Mouse (Mus musculus) T-helper 2 cell (primary cell): ENCODE data around the gene Nf2.

Experiments
- in situ Hi-C: fragments of 300-600 bp; cut with MboI, MseI; formaldehyde crosslinking; loops from one replicate; pipeline ENCODE4 v1.15.1; 2025; ENCODE audit warnings: high pct_unique_total_duplicates

The Nf2 gene

DNA sequence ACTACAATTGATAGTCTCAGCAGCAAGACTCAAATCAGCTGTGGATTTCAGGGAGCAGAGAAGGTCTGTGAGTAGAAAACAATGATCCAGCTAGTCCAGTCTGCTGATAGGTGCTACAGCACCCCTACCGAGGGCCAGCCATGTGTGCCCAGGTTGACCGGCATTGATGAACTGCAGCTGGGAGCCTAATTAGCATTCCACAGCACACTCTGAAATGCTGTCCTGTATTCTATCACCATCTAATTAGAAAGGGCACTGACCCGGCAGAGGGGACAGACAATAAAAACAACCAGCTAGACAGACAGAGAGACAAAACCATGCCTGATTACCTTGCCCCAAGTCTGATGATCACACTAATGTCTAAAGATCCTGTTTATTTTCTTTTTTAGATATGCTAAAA lies 56.3 kb downstream of the Nf2 start:
- in situ Hi-C loops, result no loop called here

DNA sequence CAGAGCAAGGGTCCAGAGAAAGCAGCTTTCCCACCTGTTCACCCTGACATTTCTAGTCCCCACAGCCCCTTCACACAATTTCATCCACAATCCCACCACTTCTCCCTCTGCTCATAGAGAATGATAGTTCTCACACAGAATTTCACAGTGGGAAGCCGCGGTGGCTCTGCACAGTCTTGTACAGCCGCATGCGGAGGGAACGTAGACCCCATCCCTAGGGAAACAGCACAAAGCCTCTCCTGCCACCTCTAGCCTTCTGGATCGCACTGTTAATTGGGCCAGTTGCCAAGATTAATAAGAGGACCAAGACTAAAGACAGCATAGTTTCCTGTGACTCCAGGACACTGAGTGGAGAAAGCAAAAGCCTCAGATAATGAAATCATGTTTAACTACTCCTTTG lies 57.8 kb downstream of the Nf2 start:
- in situ Hi-C loops, result no loop called here

DNA sequence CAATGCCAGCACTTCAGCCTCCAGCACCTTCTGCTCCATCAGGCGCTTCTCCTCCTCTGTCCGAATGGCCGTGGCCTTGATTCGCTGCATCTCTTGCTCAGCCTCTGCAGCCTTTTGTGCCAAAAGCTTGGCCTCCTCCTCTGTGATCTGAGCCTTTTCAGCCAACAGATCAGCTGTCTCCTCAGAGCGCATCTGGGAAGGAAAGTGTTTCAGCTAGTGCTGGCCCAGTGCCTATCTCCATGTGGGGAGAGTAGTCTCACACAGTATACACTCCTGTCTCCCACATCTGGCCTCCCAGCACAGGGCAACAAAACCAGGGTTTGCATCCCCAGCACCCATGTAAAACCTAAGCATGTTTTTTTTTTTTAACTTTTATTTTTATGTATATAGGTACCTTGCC lies 59.6 kb downstream of the Nf2 start:
- in situ Hi-C loops, result loop anchor here (5.0 kb wide), 1 partner anchor 48 kb away; no protein-coding TSS in a partner anchor

DNA sequence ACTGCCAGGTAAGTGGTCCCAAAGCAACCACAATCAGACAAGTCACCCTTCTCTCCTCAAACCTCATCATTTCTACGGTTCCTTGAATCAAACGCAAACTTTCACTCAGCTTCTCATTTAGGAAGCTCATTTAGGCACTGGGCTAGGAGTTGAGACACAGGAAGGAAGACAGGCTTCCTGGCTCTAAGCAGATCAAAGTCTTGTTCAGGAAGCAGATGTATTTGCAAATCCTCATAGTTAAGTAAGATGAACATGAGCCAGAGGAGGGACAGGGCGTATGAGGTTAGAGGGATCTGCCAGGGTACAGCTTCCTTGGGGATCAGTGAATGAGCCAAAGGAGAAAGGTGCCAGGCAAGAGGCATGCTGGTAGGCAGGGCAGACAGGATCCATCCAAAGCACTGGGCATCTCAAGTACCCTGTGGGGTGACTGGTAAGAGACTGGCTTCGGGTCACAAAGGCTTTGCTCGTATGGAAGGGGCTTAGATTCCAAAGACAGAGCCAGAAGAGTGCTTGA lies 64.7 kb downstream of the Nf2 start:
- in situ Hi-C loops, result loop anchor here (5.0 kb wide), 1 partner anchor 53 kb away; no protein-coding TSS in a partner anchor

DNA sequence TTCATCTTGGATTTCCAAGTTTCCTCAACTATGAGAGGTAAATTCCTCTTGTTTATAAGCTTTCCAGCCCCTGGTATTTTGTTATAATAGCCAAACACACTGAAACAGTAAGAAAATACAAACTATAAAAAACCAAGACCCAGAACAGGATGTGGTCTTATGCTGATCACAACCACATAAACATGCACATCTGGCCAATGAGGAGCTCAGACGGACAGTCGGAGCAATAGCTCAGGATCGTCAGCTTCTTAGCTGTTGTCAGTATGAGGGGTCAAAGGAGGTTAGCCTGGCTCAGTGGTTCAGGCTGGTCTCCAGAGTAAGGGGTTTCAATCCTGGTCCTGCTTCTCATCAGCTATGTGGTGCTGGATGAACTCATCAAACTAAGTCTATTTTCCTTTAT lies 66.2 kb downstream of the Nf2 start:
- in situ Hi-C loops, result no loop called here

DNA sequence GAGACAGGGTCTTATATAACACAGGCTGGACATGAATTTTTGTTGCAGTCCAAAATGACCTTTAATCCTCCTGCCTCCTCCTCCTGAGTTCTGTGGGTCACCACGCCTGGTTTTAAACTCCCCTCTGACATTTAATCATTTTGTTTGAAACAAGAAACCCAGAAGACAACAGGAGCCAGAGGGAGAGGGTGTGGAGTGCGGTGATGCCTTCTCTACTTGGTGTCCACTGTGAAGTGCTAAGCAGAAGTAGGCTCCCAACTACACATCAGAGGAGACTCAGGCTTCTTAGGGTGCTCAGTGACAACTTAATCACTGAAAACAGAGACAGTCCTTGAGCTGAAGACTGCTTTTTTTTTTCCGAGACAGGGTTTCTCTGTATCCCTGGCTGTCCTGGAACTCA lies 68.4 kb downstream of the Nf2 start:
- in situ Hi-C loops, result no loop called here

DNA sequence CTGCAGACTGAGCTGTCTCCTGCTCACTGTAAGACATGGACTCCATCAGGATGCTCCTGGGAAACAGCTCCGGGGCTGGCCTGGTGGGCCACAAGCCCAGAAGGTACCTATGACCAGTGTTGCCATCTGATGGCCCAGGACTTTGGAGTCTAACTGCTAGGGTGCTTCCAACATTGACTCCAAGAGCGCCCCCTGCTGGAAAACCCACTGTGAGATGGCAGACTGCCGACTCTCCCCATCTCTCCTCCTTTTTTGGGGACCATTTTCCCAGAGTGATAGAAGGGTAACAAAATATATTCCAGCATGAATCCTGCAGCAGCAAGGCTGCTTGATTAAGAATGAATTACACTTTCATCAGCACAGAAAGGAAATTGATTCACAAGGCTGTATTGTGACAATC lies 76.4 kb downstream of the Nf2 start:
- in situ Hi-C loops, result no loop called here

DNA sequence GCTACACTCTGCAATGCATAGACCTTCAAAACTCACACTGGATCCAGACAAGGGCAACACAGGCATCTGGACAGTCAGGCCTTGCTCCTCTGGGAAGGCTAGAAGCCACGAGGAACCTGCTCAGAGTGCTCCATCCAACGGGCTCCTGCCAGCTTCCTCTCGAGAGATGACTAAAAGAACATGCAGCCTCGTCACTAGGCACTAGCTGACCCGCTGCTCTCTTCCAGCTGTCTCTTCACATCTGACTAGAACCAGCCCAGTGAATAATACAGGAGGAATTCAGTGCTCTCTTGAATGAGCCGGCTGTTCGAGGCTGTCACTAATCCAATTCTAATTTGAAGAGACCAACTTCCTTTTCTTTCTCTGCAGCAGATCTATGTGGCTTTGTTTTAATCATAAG lies 77.6 kb downstream of the Nf2 start:
- in situ Hi-C loops, result no loop called here

DNA sequence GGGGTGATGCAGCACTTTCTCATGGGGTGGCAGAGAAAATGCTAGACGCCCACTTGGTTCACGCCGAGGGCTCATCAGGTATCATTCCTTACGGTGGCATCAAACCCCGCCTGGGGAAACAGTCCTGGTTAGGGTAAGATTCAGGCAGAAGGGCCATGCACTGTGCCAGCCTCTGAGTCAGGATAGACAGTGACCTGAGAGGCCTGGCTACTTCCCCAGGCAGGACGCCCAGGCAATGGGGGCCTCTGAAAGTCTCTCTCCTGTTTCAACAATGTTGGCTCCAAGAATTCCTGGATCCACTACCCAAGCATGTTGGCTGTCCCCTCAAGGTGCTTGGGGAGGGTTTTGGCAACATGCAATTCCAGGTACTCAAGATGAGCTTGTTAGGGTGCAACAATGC lies 79.5 kb downstream of the Nf2 start:
- in situ Hi-C loops, result no loop called here

DNA sequence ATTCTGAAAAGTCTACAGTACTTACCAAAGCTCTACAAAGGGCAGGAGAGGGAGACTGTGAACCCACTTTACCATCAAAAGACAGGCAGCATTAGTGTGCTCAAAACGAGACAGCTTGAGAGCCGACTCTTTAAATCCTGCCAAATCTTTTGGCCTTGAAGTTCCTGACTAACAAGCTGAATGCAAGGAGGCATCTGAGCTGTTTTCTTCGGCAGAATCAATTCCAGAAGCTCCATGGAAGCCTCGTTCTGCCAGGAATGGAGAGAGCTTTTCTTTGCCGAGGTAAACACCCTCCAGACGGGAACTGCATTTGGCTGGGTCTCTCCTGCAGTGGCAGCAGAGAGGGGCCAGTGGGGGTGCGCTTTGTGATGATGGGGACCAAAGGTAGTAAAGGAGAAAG lies 80.0 kb downstream of the Nf2 start:
- in situ Hi-C loops, result no loop called here

DNA sequence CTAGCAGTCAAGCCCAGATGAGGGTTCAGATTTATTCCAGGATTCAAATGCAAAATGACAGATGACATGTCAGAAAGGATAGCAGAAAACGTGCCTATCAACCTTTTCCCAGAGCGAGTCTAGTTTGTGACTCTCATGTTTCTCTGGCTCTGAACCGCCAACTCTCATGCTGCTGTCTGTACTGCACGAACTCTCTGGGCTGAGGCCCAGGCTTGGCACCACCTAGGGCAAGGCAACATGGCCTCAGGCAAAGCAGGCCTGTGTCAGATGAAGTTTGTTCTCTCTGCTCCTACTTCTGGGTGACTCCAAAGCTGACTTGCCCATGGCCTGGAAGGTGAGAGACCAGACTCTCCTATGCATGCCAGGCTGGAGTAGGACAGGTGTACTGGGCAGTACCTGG lies 80.9 kb downstream of the Nf2 start:
- in situ Hi-C loops, result no loop called here

DNA sequence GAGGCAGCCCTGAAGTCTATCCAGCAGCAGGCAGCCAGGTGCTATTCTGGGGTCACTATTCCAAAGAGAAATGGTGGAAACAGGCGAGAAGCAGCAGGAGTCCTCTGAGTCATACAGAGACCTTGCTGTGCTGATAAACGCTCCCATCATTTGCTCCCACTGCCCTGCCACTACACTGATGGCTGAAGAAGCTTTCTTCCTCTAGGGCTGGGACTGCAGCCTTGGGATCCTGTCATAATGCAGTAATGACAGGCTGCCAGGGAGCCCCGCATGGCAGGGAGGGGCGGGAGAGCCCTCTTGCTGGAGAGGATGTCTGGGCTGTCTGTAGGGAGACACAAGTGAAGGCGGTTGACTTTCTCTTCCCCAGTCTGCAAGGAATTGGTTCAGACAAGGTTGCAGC lies 84.9 kb downstream of the Nf2 start:
- in situ Hi-C loops, result no loop called here

DNA sequence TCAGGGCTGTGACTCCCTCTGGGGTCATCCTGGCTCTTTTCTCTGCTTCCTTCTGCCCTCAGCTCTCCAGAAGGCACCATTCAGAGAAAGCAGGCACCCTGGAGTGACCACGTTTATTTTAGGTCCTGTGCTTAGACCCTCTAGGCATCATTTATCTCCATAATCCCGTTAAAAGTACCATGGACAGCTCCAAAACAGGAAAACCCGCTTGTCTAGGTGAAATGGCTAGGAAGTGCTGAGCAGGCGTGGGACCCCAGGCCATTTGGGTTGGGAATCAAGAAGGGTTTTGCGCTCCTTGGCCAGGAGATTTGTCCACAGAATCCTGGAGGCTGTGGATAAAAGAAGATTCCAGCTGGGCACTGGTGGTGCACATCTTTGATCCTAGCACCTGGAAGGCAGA lies 85.7 kb downstream of the Nf2 start:
- in situ Hi-C loops, result no loop called here

DNA sequence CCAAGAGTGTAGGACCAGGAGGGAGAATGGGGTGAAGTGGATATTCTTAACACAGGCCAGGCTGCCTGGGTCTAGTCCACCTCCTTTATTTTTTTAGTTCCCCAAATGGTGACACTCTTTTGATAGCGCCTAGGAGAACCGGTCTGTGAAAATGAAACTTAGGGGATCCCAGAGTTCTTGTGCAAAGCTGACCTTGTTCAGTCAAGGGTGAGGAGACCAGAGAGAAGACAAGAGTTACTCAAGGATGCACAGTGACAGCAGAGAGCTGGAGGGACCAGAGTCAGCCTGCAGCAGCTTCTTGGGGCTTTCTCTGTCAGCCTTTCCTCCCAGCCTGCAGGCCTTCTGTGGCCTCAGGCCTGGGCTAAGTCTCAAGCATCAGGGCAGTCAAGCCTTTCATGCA lies 86.8 kb downstream of the Nf2 start:
- in situ Hi-C loops, result no loop called here

DNA sequence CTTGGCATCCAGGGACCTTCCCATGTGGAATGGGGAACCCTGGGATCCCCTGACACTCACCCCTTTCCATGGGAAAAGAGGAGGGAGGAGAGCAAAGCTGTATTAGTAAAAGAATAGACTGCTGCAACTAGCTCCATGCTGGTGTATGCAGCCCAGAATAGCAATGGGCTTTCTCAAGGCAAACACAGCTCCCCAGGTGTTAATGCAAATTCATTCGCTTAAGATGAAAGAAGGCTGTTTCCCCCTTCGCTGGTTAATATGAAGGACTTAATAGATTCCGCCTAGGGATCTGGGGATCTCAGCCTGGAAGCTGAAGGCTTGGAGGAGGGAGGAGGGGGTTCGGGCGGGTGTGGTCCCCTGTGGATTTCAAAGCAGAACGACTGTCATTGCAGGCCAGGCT lies 87.3 kb downstream of the Nf2 start:
- in situ Hi-C loops, result no loop called here

DNA sequence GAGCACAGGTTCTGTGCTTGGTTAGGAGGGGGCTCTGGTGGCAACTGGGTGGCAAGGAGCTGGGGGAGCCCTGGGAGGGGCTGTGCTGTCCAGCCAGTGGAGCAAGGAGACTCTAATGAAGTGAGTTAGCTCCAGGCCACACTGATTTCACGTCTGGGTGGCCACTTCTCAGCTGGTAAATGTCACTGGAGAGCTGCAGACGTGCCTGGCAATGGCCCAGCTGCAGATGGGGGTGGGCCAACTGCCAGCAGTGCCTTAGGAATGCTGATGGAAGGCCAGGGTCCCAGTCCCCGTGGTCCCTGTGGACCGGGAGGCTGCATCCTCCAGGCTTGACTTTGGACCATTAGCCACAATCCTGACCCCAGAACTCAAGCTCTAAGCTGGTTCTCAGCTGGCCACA lies 88.9 kb downstream of the Nf2 start:
- in situ Hi-C loops, result no loop called here

DNA sequence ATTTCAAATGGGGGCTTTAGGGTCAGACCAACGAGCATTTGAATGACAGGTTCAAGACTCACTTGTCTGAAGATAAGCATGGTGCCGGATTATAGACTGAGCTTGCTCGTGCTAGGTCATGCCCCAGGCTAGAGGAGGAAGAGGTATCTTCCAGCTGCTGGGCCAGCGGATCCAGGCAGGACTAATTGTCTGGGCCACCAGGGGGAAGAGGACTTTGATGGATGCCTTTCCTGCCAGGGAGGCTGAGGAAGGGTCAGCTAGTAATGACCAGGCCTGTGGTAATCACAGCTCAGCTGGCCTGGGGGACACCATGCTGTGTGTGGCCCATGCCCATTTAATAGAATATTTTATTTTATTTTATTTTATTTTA lies 91.6 kb downstream of the Nf2 start:
- in situ Hi-C loops, result no loop called here

DNA sequence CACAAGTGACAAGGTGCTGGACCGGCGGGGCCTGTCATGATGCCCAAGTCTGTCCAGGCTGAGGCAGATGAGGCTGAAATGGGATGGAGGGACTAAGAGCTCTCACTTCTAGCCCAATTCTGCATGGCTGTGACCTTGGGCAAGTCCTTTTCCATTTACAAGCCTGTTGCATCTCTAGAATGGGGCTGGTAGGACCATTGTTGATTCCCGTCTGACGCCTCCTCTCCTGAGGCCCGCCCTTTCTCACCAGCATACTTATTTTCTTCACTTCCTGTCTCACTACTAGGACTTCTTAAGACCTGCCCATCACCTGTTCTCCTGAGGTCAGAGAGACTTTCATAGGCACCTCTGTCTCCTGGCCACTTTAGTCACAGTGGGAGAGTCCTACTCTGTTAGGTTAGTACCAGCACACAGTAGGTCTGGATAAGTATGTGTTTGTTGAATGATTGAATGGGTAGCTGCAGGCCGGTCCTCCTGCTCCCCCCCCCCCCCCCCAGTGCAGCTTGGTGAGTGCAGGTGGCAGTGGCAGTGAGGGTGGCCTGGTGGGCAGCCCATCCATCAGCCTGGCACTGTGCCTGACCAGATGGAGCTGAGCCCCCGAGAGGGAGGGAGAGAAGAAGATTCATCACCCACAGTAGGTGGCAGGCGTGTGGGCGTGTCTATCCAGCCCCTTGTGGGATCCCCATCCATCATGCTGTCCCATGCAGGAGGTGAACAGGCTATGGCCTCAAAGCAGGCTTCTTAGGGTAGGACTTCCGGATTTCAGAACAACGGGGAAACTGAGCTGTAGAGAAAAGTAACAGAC lies 92.2 kb downstream of the Nf2 start:
- in situ Hi-C loops, result no loop called here

DNA sequence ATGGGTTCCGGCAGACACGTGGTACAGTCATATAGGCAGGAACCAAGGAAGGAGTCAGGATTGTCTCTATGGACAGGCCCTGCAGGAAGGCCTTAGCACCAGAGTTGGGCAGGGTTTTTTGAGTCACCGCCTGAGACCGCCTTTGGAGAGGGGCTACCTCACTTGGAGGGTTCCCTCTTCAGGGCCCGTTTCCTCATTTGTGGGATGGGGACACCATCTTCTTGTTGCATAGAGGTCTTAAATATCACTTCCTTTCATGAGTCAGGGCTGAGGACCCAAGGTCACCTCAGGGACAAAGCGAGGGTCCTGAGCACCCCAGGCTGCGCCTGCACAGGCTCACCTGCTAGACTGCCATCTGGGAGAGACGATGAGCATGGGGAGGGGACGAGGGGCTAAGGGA lies 92.9 kb downstream of the Nf2 start:
- in situ Hi-C loops, result no loop called here

DNA sequence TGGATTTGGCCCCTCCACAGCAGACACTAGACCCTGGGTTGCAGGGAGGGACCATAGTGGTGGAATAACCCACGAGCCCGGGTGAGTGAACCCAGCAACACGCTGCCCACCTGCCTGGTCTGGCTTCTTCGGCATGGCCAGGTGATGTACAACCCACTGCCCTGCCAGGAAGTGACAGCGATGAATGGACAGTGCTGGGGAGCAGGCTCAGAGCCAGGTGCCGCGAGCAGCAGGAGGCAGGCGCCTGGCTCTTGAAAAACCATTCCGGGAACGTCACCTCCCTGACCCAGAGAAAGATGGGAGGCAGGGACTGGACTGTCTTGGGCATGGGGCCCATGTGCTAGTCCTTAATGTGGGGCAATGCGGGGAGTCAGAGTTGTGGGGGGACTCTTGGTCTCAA lies 94.5 kb downstream of the Nf2 start:
- in situ Hi-C loops, result no loop called here

DNA sequence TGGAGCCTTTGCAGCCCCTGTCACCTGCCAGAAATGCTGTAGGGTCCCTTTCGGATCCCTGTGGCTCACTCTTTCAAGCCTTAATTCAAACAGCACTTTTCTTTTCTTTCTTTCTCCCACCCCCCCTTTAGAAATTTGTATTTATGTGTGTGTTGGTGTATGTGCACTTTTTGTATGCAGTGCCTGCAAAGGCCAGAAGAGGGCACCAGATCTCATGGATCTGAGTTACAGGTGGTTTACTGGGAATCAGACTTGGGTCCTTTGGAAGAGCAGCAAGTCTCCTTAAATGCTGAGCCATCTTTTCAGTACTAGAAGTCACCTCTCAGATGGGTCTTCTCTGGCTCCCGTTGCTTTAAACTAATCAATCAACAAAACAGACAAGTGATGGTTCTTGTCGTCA lies 95.3 kb downstream of the Nf2 start:
- in situ Hi-C loops, result no loop called here

DNA sequence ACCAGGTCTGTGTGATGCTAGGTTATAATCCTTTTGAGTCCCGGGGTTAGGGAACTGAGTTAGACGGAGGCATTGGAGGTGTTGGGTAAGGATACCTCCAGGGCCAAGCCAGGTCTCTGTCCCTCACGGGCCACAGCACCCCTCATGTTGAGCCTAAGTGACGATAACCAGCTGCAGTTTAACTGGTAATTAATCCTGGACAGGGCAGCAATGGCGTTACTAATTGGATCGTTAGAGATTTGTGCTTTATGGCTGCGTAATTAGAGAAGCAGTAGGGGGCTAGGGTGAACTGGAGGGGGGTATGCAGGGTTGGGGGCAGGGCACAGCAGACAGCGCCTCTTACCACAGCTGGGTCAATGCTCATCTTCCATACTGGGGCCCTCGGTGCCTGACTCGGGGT lies 96.5 kb downstream of the Nf2 start:
- in situ Hi-C loops, result no loop called here

DNA sequence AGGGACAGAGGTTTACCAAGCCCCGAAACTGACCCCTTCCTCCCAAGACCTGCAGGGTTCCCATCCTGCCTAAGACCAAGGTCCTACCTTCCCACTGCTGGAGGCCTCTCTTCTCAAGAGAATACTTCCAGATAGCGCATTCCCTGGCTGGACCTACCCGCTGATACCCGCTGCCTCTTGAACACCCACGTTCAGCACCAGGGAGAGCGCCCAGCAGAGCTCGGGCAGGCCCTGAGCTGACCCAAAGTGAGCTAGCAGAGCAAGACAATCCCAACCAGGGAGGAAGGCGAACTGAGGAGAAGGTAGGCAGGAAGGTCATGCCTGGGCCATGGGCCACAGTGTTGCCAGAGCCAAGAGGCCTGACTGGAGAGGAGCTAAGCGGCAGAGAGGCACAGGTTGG lies 99.1 kb downstream of the Nf2 start:
- in situ Hi-C loops, result no loop called here

DNA sequence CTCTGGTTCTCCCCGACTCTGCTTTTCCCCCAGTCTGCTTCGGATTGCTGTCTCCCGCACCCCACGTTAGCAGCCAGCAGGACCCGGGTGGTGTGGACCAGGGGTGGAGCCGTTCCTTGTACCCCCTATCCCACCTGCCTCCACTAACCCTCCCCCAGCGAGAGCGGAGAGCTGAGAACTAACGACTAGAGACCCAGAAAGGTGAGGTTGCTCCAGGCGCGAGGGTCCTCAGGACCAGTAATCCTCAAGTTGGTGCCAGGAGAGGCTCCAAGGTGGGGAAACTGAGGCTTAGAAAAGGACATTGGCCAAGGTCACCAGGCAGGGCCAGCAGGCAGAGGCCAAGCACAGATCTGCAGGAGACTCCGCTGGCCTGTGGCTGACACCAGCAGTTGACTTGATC lies 102.1 kb downstream of the Nf2 start:
- in situ Hi-C loops, result no loop called here
